Mouse (Mus musculus): ENCODE data around the gene Tjp3.

The Tjp3 gene

DNA sequence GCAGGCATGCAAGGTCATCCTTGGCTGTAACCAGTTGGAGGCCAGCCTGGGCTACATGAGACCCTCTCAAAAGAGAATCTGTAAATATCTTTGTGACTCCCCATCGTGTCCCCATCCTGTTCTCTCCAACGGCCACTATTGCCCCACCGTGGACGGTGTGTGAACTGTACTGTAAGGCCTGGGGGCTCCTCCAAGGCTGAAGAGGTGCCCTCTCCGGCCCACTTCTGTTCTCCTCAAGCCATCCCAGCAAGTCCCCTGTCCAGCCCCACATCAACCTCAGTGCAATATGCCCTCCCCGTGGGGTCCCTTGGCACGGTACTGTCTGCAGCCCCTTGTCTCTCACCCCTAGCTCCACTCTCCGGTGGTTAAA lies 27.9 kb upstream of the Tjp3 start:
- DNase-seq (ENCODE audit: low spot score in 2 of 2): no peak

DNA sequence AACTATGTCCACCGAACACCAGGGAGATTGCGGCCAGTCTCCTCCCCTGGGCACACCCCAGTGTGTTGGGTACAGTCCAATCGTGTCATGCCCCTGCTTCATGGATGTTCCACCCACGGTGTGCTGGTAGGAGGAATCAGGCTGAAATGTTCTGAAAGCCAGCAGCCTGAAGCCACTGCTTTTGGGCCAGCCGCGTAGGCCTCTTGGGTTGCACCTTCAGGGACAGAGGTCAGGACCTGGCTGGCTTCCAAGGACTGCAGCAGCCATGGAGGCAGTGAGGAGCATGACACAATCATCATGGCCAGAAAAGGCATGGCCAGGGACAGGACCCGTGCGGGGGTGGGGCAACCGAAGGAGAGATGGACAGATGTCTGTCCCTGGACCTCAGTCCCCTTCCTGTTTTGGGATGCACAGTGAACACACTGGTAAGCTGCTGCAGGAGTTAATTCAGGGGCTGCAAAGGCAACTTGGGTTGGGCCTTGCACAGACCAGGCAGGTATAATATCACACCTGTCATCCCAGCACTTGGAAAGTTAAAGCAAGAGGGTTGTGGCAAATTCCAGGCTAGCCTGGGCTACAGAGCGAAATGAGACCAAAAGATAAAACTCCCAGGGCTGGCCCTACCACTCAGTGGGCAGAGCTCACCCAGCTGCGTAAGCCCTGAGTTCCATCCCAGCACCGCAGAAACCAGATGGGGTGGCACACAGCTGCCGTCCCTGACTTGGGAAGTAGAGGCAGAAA lies 27.4 kb upstream of the Tjp3 start:
- DNase-seq (ENCODE audit: low spot score in 2 of 2): no peak

DNA sequence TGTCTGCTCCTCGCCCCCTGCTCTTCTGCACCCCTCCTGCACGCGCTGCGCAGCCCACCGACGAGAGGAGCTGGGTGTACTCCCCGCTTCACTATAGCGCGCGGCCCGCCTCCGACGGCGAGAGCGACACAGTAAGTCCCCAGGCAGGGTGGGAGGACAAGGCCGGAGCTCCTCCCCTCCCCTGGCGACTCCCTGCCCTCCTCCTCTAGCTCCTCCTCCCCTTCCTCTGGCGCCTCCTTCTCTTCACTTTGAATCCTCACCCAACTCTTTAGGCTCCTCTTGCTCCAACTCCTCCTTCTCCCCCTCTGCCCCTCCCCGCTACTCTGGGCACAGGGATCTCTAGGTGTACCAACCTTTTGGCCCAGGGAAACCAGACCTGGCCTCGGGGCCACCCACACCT lies 25.9 kb upstream of the Tjp3 start:
- DNase-seq (ENCODE audit: low spot score in 2 of 2): no peak

DNA sequence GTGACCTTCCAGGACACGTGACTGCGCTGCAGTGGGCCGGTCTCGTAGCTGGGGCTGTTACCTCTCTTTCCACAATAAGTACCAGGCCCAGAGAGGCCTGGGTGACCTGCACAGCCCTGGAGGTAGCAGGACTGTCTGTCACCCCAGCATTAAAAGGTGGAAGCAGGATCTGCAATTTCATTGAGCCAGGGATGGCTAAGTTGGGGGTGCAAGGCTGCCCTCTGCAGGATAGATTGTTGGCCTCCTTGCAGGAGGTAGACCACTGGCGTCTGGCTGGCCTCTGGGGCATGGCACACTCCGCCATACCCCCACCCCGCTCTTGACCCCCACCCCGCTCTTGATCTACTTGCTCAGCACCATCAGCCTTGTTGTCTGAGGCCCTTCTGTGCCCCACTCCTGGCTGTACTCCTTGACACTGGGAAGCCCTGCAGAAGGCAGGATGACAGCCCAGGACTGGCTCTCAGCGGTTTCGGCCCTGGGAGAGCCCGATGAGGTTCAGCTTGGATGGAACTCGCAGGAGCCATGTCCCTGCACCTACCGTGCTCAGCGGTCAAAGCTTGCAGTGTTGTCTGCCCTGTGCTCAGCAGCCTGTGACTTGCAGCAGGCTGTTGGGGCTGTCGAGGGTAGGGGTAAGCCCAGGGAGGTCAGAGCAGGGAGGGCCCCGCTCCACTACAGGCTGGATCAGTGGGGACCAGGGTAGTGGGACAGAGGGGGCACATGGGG lies 25.1 kb upstream of the Tjp3 start:
- DNase-seq (ENCODE audit: low spot score in 2 of 2): no peak

DNA sequence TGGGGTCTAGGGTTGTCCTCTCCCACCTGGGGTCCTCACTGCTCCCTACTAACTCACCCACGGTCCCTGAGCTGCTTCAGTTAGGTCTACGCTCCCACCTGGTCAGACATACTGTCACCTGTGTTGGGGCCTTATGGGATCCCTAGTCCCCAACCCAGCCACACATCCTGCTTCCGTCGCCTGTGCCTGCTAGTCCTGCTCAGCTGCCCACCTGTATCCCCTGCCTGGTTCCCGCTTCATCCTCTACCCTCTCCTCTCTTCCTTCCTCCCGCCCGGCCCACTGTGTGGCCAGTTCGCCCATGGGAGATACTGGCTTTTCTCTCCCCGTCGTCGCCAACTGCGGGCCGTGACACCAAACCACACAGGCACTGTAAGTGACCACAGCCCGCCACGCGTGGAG lies 24.2 kb upstream of the Tjp3 start:
- DNase-seq (ENCODE audit: low spot score in 2 of 2): no peak

DNA sequence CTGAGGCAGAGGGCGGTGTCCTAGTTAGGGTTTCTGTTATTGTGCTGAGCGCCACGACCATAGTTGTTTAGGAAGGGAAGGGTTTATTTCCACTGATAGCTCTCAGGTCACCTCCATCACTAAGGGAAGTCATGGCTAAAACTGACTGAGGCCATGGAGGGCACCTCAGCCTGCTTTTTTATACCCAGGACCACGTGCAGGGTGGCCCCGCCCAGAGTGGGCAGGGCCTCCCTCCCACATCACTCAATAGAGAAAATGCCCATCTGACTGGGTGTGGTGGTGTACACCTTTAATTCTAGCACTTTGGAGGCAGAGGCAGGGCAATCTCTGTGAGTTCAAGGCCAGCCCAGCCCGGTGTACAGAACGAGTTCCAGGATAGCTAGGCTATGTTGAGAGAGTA lies 22.8 kb upstream of the Tjp3 start:
- no peak for DNase-seq (ENCODE audit: low spot score in 2 of 2)

DNA sequence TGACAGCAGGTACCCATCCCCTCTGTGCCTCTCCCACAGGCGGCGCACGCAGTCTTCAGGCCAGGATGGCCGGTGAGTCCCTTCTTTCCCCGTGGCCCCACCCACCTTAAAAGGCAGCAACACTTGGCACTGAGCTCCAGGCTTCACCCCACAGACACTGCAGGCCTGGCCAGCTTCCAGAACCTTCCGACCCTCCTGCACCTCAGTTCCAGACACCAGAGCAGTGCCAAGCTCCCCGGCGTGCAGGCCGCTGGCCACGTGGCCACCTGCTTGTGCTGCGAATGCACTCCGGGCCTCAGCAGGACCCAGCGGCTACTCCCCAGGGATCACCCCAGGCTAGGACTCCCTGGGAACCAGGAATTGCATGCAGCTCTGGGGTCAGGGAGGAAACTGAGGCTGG lies 22.2 kb upstream of the Tjp3 start:
- DNase-seq (ENCODE audit: low spot score in 2 of 2): no peak

DNA sequence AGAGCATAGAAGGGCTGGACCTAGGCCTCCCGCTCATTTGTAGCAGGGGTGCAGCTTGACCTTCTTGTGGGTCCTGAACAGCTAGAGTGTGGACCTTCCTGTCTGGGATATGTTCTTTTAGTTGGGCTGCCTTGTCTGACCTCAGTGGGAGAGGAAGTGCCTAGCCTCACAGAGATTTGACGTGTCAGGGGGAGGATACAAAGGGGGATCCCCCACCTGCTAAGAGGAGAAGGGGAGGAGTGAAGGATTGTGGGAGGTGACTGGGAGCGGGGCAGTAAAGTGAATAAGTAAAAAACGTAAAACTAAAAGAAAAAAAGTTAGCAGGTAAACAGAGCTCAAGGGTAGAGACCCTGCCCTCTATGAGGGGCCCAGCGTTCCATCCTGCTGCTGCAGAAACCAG lies 18.2 kb upstream of the Tjp3 start:
- DNase-seq (ENCODE audit: low spot score in 2 of 2): no peak

DNA sequence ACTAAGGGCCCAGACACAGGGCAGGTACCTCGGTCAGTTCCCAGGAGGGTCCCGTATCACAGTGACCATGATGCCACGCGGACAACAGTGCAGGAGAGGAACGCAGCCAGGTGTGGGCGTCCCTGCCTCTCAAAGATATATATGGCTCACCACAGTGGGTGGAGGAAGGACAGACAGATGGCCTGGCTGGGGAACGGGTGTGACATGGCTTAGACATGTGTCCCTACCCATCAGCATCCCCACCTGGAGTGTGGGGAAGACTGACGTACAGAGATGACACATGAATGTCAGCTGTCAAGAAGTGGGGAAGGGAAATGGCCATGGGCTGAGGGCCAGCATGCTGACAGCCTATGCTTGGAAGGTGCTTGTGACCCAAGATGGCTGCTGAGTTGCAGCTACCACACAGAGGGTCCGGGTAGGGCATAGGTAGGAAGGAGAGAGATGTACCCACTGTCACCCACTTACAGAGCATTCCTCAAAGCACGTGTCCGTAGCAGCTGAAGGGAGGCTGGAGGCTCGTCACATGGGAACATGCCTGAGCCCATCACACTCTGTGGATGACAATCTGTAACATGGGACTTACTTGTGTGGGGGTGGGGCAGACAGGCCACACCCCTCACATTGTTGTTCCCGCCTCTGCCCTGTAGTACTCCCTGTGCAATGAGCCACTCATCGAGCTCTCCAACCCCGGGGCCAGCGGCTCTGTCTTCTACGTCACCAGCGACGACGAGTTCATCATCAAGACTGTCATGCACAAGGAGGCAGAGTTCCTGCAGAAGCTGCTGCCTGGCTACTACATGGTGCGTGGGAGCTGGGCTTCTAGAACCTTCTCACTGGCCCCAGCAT lies 15.7 kb upstream of the Tjp3 start:
- DNase-seq (ENCODE audit: low spot score in 2 of 2): no peak

DNA sequence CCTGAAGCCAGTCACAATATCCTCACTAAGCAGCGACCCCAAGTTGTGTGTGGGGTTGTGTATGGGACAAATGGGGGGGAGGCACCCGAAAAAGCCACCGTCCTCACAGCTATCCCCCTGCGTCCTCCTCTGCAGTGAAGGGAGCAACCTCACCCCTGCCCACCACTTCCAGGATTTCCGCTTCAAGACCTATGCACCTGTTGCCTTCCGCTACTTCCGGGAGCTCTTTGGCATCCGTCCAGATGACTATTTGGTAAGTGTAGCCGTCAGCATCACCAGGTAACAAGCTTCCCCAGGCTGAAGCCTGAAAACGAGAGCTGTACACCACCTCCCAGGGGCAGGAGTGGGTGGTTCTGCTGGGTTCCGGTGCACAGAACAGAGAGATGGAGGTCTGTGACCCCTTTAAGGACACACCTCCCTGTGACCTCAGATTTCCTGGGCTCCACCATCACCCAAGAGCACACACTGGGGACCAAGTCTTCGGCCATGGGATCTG lies 14.8 kb upstream of the Tjp3 start:
- DNase-seq (ENCODE audit: low spot score in 2 of 2): no peak

DNA sequence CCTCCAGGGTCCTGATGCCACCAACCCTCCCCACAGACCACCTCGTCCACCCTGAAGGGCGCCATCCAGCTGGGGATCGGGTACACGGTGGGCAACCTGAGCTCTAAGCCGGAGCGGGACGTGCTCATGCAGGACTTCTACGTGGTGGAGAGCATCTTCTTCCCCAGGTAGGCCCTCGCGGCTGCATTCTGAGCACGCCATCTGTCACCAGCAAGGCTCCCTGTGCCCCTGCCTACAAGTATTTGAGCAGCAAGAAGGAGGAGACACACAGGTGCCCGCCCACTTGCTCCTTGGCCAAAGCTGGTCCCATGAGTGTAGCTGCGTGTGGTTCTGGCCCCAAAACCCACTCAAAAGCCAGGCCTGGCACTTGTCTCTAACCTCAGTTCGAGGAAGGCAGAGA lies 14.3 kb upstream of the Tjp3 start:
- no peak for DNase-seq (ENCODE audit: low spot score in 2 of 2)

DNA sequence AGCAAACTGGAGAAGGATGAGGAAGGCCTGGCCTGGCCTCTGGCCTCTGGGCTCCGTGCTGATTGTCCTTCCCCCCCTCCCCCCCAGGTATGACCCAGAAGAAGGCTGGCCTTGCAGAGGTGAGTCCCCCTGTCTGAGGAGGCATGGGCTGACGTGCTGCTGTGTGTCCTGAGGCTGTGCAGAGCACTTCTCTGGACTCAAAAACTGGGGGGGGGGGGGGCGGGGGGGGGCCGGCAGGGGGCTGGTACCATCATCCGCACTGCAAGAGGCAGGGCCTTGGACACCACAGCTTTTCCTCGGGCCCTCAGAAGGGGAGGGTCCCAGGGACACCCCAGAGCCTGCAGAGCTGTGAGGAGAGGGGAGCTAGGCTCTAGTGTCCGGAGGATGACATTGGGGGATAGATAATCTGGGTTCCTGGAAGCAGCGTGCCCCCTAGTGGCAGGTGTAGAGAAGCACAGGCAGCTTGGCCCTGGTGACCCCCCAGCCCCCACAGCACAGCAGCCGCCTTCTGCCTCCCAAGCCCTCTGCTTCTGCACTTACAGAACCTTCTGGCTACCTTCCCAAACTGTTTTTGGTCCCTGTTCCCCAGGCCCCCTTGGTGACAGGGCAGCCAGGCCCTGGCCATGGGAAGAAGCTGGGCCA lies 13.3 kb upstream of the Tjp3 start:
- DNase-seq (ENCODE audit: low spot score in 2 of 2): peak in 1 of 2 experiments; percentile 69

DNA sequence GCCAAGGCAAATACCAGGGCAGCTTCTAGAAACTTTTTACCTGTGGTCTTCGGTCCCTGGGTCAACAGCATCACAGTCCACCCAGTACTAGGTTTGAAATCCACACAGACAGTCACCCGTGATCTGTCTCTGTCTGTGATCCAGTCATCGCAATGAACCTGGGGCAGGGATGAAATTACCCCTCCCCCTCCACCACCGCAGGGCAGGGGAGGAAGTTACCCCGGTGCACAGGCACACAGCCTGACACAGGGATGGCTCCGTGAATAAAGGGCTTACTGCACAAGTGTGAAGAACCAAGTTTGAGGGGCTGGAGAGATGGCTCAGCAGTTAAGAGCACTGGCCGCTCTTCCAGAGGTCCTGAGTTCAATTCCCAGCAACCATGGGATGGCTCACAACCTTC lies 12.4 kb upstream of the Tjp3 start:
- no peak for DNase-seq (ENCODE audit: low spot score in 2 of 2)

DNA sequence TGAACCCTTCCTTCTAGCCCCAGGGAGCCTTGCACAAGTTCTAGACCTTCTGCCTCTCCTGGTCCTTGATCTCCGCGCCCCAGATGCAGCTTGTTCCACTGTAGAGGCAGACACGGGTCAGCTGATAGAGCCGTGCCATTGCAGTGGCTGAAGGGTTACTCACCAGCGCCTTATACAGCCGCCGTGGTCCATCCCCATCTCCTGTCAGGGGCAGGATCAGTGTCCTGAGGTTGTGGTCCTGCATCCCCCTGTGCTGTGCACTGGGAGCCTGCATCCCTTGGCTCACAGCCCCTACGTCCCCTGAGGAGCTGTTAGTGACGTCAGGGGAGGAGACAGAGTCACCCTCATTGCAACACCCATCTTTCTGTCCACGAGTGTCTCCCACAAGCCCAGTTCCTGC lies 11.9 kb upstream of the Tjp3 start:
- DNase-seq (ENCODE audit: low spot score in 2 of 2): no peak

DNA sequence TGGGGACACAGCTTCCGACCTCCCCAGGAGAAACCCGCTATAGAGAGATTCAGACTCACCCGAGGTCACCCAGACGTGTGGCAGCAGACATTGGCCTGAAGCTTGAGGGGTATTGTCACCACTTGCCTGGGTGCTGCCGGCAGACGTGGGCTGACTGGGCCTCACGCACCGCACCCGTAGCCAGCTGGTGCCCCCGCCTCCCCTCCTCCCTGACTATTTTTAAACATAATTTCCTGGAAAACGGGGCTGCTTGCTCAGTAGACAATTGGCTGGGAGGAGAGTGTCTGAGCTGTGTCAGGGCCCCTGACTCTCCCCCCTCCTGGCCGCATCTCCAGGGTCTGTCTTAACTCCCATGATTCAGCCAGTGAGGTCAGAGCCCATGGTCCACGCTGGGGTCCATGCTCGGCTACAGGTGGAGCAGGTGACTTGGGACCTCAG lies 11.4 kb upstream of the Tjp3 start:
- no peak for DNase-seq (ENCODE audit: low spot score in 2 of 2)

DNA sequence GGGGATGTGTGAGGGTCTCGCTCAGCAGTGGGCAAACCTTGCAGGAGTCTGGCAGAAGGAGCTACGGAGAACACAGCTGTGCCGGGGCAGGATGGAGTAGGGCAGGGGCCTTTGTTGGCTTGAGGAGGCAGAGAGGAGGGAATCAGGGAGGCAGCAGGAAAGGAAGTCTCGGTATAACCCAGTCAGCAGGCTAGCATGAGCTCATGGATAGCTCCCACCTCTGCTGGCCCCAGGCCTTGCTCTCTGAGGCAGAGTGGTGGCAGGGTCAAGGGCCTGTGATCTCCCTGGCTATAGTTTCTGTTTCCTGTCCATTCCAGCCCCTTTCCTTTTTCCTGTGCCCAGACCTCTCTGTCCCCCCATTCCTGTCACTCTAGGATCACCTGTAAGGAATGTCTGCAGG lies 10.9 kb upstream of the Tjp3 start:
- no peak for DNase-seq (ENCODE audit: low spot score in 2 of 2)

DNA sequence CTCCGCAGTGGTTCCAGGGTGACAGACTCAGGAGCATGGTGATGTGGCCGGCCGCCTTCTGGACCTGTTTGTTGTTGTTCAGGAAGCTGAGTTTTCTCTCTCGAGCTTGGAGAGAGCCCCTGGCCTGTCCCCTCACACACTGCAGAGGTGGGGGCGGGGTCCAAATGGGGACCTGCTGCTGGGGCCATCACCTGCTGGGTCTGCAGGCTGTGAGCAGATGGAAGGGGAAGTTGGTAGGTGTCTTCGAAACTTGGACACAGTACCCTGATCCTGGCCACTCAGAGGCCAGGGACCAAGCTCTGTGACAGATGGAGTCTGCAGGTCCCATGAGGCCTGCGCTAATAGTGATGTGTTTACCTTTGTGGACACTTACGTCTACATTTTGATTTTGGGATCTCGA lies 9.9 kb upstream of the Tjp3 start:
- DNase-seq (ENCODE audit: low spot score in 2 of 2): no peak

DNA sequence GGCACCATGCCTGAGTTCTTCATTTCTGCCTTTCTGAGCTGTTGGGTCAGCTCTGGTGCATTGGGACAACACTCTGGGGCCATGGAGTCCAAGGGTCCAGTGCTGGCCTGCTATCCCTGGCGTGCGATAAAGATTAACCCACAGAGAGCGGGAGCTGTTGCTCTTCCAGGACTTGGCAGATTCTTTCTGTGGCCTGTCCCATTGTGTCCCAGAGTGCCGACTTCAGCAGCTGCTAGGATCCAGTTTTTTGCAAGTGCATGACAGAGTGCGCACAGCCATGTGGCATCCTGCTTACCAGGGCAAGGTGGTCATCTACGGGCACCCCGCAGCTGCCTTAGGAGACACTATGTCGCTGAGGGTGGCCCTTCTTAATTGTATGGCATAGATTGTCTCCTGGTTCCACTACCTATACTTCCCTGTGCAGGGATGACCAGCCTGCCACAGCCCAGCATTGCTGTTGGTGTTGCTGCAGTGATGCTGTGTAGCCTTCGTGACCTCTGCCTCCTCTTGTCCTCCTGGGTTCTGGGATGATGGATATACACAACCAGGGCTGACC lies 9.0 kb upstream of the Tjp3 start:
- DNase-seq (ENCODE audit: low spot score in 2 of 2): no peak

DNA sequence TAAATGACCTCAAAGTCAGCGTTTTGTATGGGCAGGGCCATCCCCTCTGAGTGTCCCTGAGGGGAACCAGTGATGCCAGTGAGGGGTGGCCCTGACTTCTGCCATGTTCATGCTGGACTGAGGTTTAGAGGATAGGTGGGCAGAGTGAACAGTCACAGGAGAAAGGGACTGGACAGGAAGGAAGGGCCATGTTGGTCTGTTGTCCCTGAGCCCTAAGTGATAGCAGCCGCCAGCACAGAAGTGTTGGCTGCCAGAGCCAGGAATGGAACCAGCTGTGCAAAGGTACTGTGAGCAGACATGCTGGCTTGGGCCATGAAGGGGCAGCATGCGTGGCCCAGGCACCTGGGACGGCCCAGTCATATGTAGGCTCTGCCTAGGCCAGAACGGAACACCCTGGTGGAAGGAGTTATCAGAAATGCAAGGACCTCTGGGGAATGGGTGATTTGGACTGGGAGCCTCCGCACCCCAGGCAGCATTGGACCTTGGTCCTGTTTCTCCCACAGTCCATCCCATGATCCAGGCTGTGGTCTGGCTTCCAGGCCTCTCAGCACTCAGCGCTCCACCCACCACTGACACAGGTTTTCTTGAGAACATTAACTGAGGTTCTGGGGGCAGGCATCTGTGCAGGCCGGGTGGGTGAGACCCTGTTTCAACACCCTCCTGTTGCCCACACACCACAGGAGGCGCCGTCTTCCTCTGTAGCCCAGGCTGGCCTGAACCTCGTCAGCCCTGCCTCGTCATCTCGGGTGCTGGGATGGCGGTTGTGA lies 8.4 kb upstream of the Tjp3 start:
- DNase-seq (ENCODE audit: low spot score in 2 of 2): no peak

DNA sequence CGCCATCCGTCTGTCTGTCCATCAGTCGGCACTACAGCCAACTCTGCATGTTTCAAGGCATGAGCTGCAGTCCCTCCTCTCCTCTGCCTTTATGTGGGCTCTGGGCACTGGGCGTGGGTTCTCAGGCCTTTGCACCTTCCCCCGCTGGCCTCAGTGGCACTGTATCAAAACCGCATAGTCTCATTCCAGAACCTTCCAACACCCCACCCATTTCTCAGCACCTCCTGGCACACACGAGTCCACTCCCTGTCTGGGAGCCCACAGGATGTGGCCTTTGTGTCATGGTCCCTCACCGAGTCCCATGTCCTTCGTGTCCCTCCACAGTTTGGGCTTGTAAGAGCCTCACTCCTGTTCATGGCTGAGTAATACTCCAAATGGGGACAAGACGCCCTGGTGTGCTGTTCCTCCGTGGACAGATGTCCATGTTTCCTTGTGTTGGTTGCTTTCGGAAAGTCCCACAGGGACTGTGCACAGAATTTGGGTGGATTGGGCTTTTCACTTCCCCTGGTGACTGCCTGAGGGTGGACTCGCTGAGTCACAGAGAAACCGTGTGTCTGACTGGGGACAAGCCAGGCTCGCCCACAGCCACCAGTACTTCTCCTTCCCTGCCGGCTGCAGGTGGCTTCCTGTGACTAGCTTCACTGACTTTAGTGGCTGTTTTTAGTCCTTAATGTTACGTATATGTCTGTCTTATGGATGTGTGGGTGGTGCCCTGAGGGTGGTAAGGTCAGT lies 7.2 kb upstream of the Tjp3 start:
- no peak for DNase-seq (ENCODE audit: low spot score in 2 of 2)

Data from spleen, postnatal 14 days (tissue).